Mouse (Mus musculus): ENCODE data around the gene Naa15. TPM values are rescaled to one million over a fixed set of nuclear protein-coding genes. Genes with fewer than 3 reads are reported as not detected.

Gene Naa15
- total and polyA plus RNA-seq, 3 experiments = 27.6 to 95.3 (median 59.0) TPM

DNA sequence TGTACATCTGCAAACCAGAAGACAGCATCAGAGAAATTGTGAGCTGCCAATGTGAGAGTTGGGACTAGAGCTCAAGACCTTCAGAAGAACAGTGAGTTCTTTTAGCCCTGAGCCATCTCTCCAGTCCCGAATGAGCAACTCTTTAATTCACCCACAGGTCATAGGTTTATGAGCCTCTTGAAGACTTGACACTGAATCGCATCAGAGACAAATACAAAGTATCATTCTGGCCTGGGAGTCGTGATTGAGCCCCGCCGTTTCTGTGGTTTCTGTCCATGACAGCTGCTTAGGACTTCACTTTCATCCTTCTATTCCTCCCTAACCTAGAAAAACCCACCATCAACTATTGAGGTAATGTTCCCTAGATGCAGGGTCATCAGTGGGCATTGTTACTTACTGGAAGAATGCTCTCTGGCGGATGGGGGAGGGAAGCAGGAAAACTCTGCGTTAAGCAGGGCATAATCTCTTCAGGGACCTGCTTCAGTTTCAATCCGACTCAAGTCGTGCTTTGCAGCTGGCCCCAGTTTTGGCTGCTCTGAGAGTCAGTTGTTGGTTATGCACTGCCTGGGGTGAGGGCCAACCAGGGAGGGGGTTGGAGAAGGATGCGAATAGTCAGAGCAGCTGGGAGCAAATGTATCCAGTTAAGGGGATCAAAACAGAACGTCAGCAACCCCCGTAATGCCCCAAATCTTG is 28.4 kb upstream of the Naa15 start:
- Histone ChIP-seq H3K9ac (ENCODE audit: insufficient read depth, low read depth) (no peak overlapping the region), H3K36me3 (replicated peaks in 1 of 2; ENCODE audit: control insufficient read depth in 1 of 2, insufficient read depth in 1 of 2, low read length in 1 of 2) (no peaks in the 10 kb centered on the region), H3K27me3 (replicated peaks) (no peaks in the 10 kb centered on the region), H3K79me2 (replicated peaks; ENCODE audit: control insufficient read depth, extremely low read depth, insufficient read depth, poor library complexity, severe bottlenecking) (no peaks in the 10 kb centered on the region), H3K4me2 (ENCODE audit: insufficient read depth, low read depth, poor library complexity, severe bottlenecking) (peak overlapping the region; percentile 50), H3K9me3 (replicated peaks; ENCODE audit: low read length) (no peaks in the 10 kb centered on the region), H3K4me1 (ENCODE audit: control insufficient read depth in 1 of 2, insufficient read depth in 2 of 2) (peaks cover 6 to 10% of the 10 kb centered on the region in 2 experiments; a peak in 2 of 4 replicates), H3K4me3 (replicated peaks in 1 of 3; ENCODE audit: low read depth in 2 of 3, low read length in 2 of 3, poor library complexity in 1 of 3) (no peak overlapping the region), H3K27ac (ENCODE audit: insufficient read depth, low read depth) (no peak overlapping the region)
- in situ Hi-C loops (cut with MboI; ENCODE audit: low pct_ligation_motif_present, low pct_unique_long_range_greater_than_20kb, low sequenced_read_pairs) = no loop called here
- dilution Hi-C loops (cut with MboI; ENCODE audit: extremely low pct_ligation_motif_present, extremely low pct_unique_long_range_greater_than_20kb, low sequenced_read_pairs) = no loop called here
- TF ChIP-seq IRF4 (IDR thresholded peaks at IDR 0.05; ENCODE audit: low read depth, low read length) (peak; percentile 16; the same call in 1 of the 2 replicates), HCFC1 (IDR thresholded peaks at IDR 0.05; ENCODE audit: low read depth, low read length) (no peak)
- no peak for DNase-seq (ENCODE audit: extremely low read depth)

DNA sequence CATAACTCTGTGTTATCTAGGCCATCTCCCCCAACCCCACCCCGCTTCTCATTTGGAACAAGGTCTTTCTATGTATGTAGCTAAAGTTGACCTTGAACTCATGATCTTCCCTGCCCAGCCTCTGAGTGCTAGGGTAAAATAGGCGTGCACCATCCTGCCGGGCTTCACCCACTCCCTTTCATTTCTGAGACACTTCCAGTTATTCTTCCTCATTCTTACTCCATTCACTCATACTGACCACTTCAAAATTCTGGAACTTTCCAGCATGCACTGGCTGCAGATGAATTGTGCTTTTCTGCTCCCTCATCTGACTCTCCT is 27.9 kb upstream of the Naa15 start:
- no peaks in the 10 kb centered on the region for H3K9me3 ChIP-seq (replicated peaks; ENCODE audit: low read length)
- no peak for DNase-seq (ENCODE audit: extremely low read depth)
- H3K27me3 ChIP-seq (replicated peaks) = no peaks in the 10 kb centered on the region
- in situ Hi-C loops (cut with MboI; ENCODE audit: low pct_ligation_motif_present, low pct_unique_long_range_greater_than_20kb, low sequenced_read_pairs) (no loop called here), dilution Hi-C loops (cut with MboI; ENCODE audit: extremely low pct_ligation_motif_present, extremely low pct_unique_long_range_greater_than_20kb, low sequenced_read_pairs) (no loop called here)
- H3K79me2 ChIP-seq (replicated peaks; ENCODE audit: control insufficient read depth, extremely low read depth, insufficient read depth, poor library complexity, severe bottlenecking) = no peaks in the 10 kb centered on the region
- no peaks in the 10 kb centered on the region for H3K36me3 ChIP-seq (replicated peaks in 1 of 2; ENCODE audit: control insufficient read depth in 1 of 2, insufficient read depth in 1 of 2, low read length in 1 of 2)
- no peak overlapping the region for H3K9ac ChIP-seq (ENCODE audit: insufficient read depth, low read depth)
- H3K27ac ChIP-seq (ENCODE audit: insufficient read depth, low read depth) = no peak overlapping the region
- peaks cover 6 to 10% of the 10 kb centered on the region in 2 experiments; a peak in 2 of 4 replicates for H3K4me1 ChIP-seq (ENCODE audit: control insufficient read depth in 1 of 2, insufficient read depth in 2 of 2)
- H3K4me3 ChIP-seq (replicated peaks in 1 of 3; ENCODE audit: low read depth in 2 of 3, low read length in 2 of 3, poor library complexity in 1 of 3) = no peak overlapping the region
- no peak overlapping the region for H3K4me2 ChIP-seq (ENCODE audit: insufficient read depth, low read depth, poor library complexity, severe bottlenecking)
- no peak for TF ChIP-seq GABPA (IDR thresholded peaks at IDR 0.05; ENCODE audit: insufficient replicate concordance, low read depth, low read length)
- no peak for TF ChIP-seq HCFC1 (IDR thresholded peaks at IDR 0.05; ENCODE audit: low read depth, low read length)
- no peak for TF ChIP-seq CHD1 (IDR thresholded peaks at IDR 0.05; ENCODE audit: low read depth, low read length)

DNA sequence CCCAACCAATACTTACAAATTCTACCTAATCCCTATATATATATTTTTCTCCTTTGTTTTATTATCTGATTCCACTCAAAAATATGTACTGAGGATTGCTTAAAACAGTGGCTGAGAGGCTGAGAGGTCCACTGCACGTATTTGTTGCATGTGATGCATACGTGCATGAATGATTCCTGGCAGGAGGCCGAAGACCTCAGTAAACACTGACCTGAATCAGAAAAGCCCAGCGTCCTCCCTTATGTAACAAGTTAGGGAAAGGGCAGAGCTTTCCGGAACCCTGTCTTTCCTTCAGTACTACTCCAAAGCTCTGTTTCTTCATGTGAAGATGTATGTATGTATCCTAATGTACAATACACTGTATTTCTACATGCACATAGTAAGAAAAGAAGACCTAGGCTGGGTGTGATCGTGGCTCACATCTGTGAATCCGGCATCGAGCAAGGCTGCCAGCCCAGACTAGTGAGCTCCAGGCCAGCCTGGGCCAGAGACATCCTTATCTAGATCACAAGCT is 27.0 kb upstream of the Naa15 start:
- dilution Hi-C loops (cut with MboI; ENCODE audit: extremely low pct_ligation_motif_present, extremely low pct_unique_long_range_greater_than_20kb, low sequenced_read_pairs) (no loop called here), in situ Hi-C loops (cut with MboI; ENCODE audit: low pct_ligation_motif_present, low pct_unique_long_range_greater_than_20kb, low sequenced_read_pairs) (no loop called here)
- Histone ChIP-seq H3K4me3 (replicated peaks in 1 of 3; ENCODE audit: low read depth in 2 of 3, low read length in 2 of 3, poor library complexity in 1 of 3) (no peak overlapping the region), H3K27me3 (replicated peaks) (no peaks in the 10 kb centered on the region), H3K4me2 (ENCODE audit: insufficient read depth, low read depth, poor library complexity, severe bottlenecking) (no peak overlapping the region), H3K9me3 (replicated peaks; ENCODE audit: low read length) (no peaks in the 10 kb centered on the region), H3K27ac (ENCODE audit: insufficient read depth, low read depth) (no peak overlapping the region), H3K4me1 (ENCODE audit: control insufficient read depth in 1 of 2, insufficient read depth in 2 of 2) (peaks cover 6 to 10% of the 10 kb centered on the region in 2 experiments; a peak in 2 of 4 replicates), H3K36me3 (replicated peaks in 1 of 2; ENCODE audit: control insufficient read depth in 1 of 2, insufficient read depth in 1 of 2, low read length in 1 of 2) (no peaks in the 10 kb centered on the region), H3K9ac (ENCODE audit: insufficient read depth, low read depth) (no peak overlapping the region), H3K79me2 (replicated peaks; ENCODE audit: control insufficient read depth, extremely low read depth, insufficient read depth, poor library complexity, severe bottlenecking) (no peaks in the 10 kb centered on the region)
- no peak for TF ChIP-seq ZMIZ1 (IDR thresholded peaks at IDR 0.05; ENCODE audit: low read depth, low read length)
- no peak for DNase-seq (ENCODE audit: extremely low read depth)

Data from CH12.LX (cell line).